Mouse (Mus musculus) thymus, postnatal 0 days (tissue): ENCODE measurements around the gene Leap2. TPM values are rescaled to one million over a fixed set of nuclear protein-coding genes. Genes with fewer than 3 reads are reported as not detected.

Experiments used
- microRNA-seq: library from miRNA; unstranded; fragments of <30 nt; microRNA quantifications from one replicate; pipeline ENCODE4, GENCODE M21; 2016; ENCODE audit warnings: borderline number of aligned reads
- polyA plus RNA-seq: library from polyadenylated mRNA; unstranded; fragments of >200 nt; fragmentation: Nextera tagmentation; extraction: Ambion mirVana; gene quantifications from 2 replicates; pipeline ENCODE4 v1.2.1, GENCODE M21; 2015

The Leap2 gene
- polyA plus RNA-seq, 1 experiment from 2014 or later: 0.29 TPM

Small RNA genes within 50 kb of the gene (microRNA-seq; reads per million reads assigned to microRNA genes)
- not detected for gene Mir6920

Other genes starting within 250 kb of the Leap2 start
- gene Hspa4, start 122.7 kb downstream of the Leap2 start, polyA plus RNA-seq: 99.0 and 106 TPM in 2 replicates
- gene Zcchc10, start 98.5 kb downstream of the Leap2 start, polyA plus RNA-seq: 28.6 and 30.1 TPM in 2 replicates
- 27.1 and 36.1 TPM in 2 replicates for gene Aff4, start 72.3 kb downstream of the Leap2 start, polyA plus RNA-seq
- 929 and 986 TPM in 2 replicates for gene Uqcrq, start 7.7 kb upstream of the Leap2 start, polyA plus RNA-seq
- 0.36 and 1.1 TPM in 2 replicates for gene Gdf9, start 7.9 kb upstream of the Leap2 start, polyA plus RNA-seq
- not detected in 2 replicates for gene Gm10447, start 33.9 kb upstream of the Leap2 start, polyA plus RNA-seq
- gene Shroom1, start 34.0 kb upstream of the Leap2 start, polyA plus RNA-seq: 0.27 and 0.42 TPM in 2 replicates
- gene Gm9837, start 47.3 kb upstream of the Leap2 start, polyA plus RNA-seq: not detected in 2 replicates
- gene Gm9945, start 57.0 kb upstream of the Leap2 start, polyA plus RNA-seq: not detected in 2 replicates
- 0.05 and 0.15 TPM in 2 replicates for gene Sowaha, start 57.1 kb upstream of the Leap2 start, polyA plus RNA-seq
- 11.1 and 12.1 TPM in 2 replicates for gene Sept8, start 96.1 kb upstream of the Leap2 start, polyA plus RNA-seq
- gene Kif3a, start 144.2 kb upstream of the Leap2 start, polyA plus RNA-seq: 23.8 and 25.1 TPM in 2 replicates
- 1.2 and 1.5 TPM in 2 replicates for gene Il4, start 195.5 kb upstream of the Leap2 start, polyA plus RNA-seq
- gene Il13, start 211.5 kb upstream of the Leap2 start, polyA plus RNA-seq: 1.0 and 1.3 TPM in 2 replicates